Mouse (Mus musculus) heart, embryonic 16.5 days (tissue): ENCODE data around the gene Pacs2. TPM values are rescaled to one million over a fixed set of nuclear protein-coding genes. Genes with fewer than 3 reads are reported as not detected.

ENCODE experiments used
- ATAC-seq: fragments of 200-750 bp; cut with Nextera tagmentation; replicated peaks from 2 replicates; pipeline ENCODE4 v1.8.0; 2017; ENCODE audit warnings: moderate number of reproducible peaks; ENCODE audit not compliant: insufficient read depth, low FRiP score; ENCODE audit errors: extremely low read depth
- H3K27ac ChIP-seq: fragments of 300-500 bp; sonication (generic); 2 replicates; pipeline ENCODE4 v1.5.1; 2014; ENCODE audit warnings: mild to moderate bottlenecking, low read length, control low read depth, moderate library complexity
- H3K27me3 ChIP-seq: fragments of 300-500 bp; sonication (generic); 2 replicates; pipeline ENCODE4 v1.6.1; 2014; ENCODE audit warnings: low read length, mixed read lengths; ENCODE audit not compliant: control insufficient read depth, insufficient read depth
- H3K36me3 ChIP-seq: fragments of 300-500 bp; sonication (generic); 2 replicates; pipeline ENCODE4 v1.6.1; 2014; ENCODE audit not compliant: control insufficient read depth, insufficient read depth
- H3K4me1 ChIP-seq: fragments of 300-500 bp; sonication (generic); 2 replicates; pipeline ENCODE4 v1.6.1; 2014; ENCODE audit warnings: low read length, mixed read lengths; ENCODE audit not compliant: control insufficient read depth, insufficient read depth
- H3K4me2 ChIP-seq: fragments of 300-500 bp; sonication (generic); 2 replicates; pipeline ENCODE4 v1.6.1; 2014; ENCODE audit warnings: low read depth, mild to moderate bottlenecking, control low read depth, low read length
- H3K4me3 ChIP-seq: fragments of 300-500 bp; sonication (generic); 2 replicates; pipeline ENCODE4 v1.5.1; 2014; ENCODE audit warnings: mild to moderate bottlenecking, control low read depth, low read length
- H3K9ac ChIP-seq: fragments of 300-500 bp; sonication (generic); 2 replicates; pipeline ENCODE4 v1.6.1; 2014; ENCODE audit warnings: low read length, control low read depth
- H3K9me3 ChIP-seq: fragments of 300-500 bp; sonication (generic); replicated peaks from 2 replicates; pipeline ENCODE4 v1.6.1; 2016; ENCODE audit warnings: low read length; ENCODE audit not compliant: control insufficient read depth
- WGBS: fragments of 180-500 bp; shearing (Covaris S2); extraction: QIAGEN DNeasy Blood & Tissue Kit; methylation state at CpG from one replicate; pipeline ENCODE4 v1.1.7; 2014; 5-methylcytosine and 5-hydroxymethylcytosine counted together
- polyA plus RNA-seq: library from polyadenylated mRNA; unstranded; fragments of >200 nt; fragmentation: Nextera tagmentation; extraction: Ambion mirVana; gene quantifications from 2 replicates; pipeline ENCODE4 v1.2.1, GENCODE M21; 2015

Pacs2 gene
- polyA plus RNA-seq, 1 experiment from 2014 or later = 7.0 TPM

DNA sequence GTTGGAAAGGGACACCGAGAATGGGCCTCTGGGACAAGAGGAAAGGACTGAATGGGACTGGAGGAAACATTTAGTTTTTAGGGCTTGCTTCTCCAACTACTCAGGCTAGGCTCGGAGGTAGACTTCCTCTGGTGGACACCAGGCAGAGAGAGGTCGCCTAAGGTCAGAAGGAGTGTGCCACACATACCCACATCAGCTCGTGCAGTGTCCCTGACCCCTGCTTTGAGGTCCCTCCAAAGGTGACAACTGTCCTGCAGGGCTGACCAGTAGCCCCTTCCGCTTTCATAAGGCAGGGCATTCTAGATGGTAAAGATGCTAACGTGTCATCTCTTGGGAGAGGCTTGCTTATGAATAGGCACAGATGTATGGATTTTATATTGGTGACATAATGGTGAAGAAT is 61.2 kb downstream of the Pacs2 start:
- peaks cover 7% of the 10 kb centered on the region for H3K36me3 ChIP-seq
- no peak overlapping the region for H3K9ac ChIP-seq
- 0 out of 2 replicates have a peak overlapping the region, but pooled peaks have one; percentile 7 for H3K27ac ChIP-seq
- no peak overlapping the region for H3K4me3 ChIP-seq
- 49% methylated on average over 6 of the region's 6 CpGs for WGBS
- no peaks in the 10 kb centered on the region for H3K27me3 ChIP-seq
- no peak for ATAC-seq
- H3K4me1 ChIP-seq = peaks cover 17% of the 10 kb centered on the region
- H3K9me3 ChIP-seq = no peaks in the 10 kb centered on the region
- peak overlapping the region; percentile 69; the same call in 1 of the 2 replicates for H3K4me2 ChIP-seq

DNA sequence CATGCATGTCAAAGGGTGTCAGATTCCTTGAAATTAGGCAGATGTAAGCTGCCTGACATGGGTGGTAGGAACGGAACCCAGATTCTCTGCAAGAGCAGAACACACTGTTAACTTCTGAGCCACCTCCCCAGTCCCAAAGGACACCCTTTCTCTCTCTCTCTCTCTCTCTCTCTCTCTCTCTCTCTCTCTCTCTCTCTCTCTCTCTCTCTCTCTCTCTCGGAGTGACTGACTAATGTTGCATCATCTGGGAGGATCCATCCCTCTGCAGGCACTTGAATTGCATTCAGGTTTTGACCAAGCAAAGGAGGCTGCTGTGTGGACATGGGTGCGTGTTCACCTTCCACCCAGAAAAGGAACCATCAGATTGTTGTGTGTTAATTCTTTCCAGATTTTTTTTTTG is 73.0 kb downstream of the Pacs2 start:
- Histone ChIP-seq H3K36me3 (no peaks in the 10 kb centered on the region), H3K4me3 (no peak overlapping the region), H3K9ac (no peak overlapping the region), H3K27ac (no peak overlapping the region), H3K4me2 (no peak overlapping the region), H3K4me1 (no peaks in the 10 kb centered on the region), H3K27me3 (no peaks in the 10 kb centered on the region), H3K9me3 (no peaks in the 10 kb centered on the region)
- WGBS = 70% methylated on average over 3 of the region's 3 CpGs
- no peak for ATAC-seq

DNA sequence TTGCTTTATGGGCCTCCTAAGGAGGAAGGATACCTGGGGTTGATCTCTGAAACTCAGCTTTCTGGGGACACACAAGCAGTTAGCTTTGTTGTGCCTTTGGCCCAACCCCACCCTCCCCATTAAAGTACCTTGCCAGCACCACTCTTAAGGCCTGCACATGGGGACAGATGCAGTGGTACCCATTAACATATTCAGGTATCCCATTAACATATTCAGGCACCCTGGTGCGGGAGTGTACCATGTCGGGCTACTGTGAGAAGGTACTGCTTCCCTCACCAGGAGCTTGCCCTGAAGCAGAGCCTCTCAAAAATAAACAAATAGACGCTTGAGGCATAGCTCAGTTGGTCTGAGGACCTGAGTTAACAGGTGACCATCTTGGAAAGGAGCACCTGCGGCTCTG is 73.7 kb downstream of the Pacs2 start:
- WGBS = 50% methylated on average over 4 of the region's 4 CpGs
- H3K9me3 ChIP-seq = no peaks in the 10 kb centered on the region
- no peaks in the 10 kb centered on the region for H3K4me1 ChIP-seq
- H3K9ac ChIP-seq = no peak overlapping the region
- no peak for ATAC-seq
- H3K4me3 ChIP-seq = no peak overlapping the region
- no peak overlapping the region for H3K4me2 ChIP-seq
- H3K36me3 ChIP-seq = no peaks in the 10 kb centered on the region
- no peaks in the 10 kb centered on the region for H3K27me3 ChIP-seq
- H3K27ac ChIP-seq = no peak overlapping the region

DNA sequence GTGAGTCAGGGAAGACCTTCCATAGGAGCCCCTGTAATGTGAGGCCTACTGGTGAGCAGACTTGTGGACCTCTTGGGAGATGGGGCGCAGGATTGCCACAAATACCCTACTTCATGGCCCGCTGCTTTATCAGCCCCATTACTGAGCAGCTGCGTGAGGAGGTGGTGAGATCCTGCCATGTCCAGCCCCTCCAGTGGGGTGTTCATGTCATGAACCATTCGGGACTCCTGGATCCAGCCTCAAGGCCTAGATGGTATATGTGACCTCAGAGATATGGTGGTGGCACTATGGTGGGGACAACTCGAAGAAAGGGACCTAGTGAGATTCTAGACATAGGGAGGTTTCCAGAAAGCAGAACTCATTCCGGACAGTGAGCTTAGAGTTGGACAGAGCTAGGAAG is 74.8 kb downstream of the Pacs2 start:
- no peaks in the 10 kb centered on the region for H3K4me1 ChIP-seq
- no peaks in the 10 kb centered on the region for H3K9me3 ChIP-seq
- 86% methylated on average over 6 of the region's 6 CpGs for whole genome bisulfite sequencing
- no peaks in the 10 kb centered on the region for H3K27me3 ChIP-seq
- ATAC-seq = no peak
- H3K4me2 ChIP-seq = no peak overlapping the region
- H3K27ac ChIP-seq = no peak overlapping the region
- H3K4me3 ChIP-seq = no peak overlapping the region
- H3K9ac ChIP-seq = no peak overlapping the region
- H3K36me3 ChIP-seq = no peaks in the 10 kb centered on the region

DNA sequence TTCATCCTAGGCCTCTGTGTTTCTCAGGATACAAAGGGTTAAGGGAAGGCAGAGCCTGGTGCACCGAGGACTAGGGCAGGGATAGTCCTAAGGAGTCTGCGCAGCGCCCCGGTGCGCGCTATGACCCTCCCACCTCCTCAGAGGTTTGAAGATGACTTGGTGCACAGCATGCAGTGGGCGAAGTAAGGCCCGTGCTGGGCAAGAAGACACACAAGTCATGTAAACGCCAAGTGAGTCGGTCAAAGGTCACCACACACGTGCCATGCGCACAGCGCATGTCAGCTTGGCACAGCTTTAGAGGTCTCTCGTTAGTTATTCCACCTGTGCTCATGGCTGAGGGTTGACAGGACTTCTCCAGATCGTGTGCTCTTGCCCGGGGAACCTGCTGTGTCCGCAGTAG is 75.7 kb downstream of the Pacs2 start:
- no peak overlapping the region for H3K4me2 ChIP-seq
- H3K4me3 ChIP-seq = no peak overlapping the region
- H3K36me3 ChIP-seq = no peaks in the 10 kb centered on the region
- no peak for ATAC-seq
- WGBS = 78% methylated on average over 17 of the region's 17 CpGs
- H3K9ac ChIP-seq = no peak overlapping the region
- no peaks in the 10 kb centered on the region for H3K4me1 ChIP-seq
- no peaks in the 10 kb centered on the region for H3K9me3 ChIP-seq
- H3K27me3 ChIP-seq = no peaks in the 10 kb centered on the region
- H3K27ac ChIP-seq = no peak overlapping the region

DNA sequence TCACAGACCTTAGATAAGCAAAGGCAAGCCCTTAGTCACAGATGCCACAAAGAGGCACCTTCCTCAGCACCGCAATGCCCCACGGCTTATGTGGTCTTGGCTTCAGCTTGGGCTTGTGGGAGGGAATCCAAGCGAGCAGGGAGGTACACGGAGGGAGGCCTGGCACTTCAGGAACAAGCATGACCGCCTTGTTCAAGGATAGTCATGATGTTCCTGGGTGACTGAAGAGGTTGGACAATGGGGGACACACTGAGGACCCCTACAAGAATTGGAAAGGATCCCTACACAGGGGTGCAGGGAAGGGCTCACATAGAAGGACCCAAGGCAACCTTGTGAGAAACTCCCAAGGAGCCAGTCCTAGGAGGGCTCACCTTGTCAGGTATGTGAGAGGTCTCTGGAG is 82.7 kb downstream of the Pacs2 start:
- no peaks in the 10 kb centered on the region for H3K9me3 ChIP-seq
- H3K36me3 ChIP-seq = no peaks in the 10 kb centered on the region
- no peak overlapping the region for H3K4me2 ChIP-seq
- H3K27ac ChIP-seq = no peak overlapping the region
- H3K9ac ChIP-seq = no peak overlapping the region
- H3K27me3 ChIP-seq = no peaks in the 10 kb centered on the region
- H3K4me1 ChIP-seq = peaks cover 28% of the 10 kb centered on the region
- no peak overlapping the region for H3K4me3 ChIP-seq
- ATAC-seq = no peak
- WGBS = 75% methylated on average over 5 of the region's 5 CpGs

DNA sequence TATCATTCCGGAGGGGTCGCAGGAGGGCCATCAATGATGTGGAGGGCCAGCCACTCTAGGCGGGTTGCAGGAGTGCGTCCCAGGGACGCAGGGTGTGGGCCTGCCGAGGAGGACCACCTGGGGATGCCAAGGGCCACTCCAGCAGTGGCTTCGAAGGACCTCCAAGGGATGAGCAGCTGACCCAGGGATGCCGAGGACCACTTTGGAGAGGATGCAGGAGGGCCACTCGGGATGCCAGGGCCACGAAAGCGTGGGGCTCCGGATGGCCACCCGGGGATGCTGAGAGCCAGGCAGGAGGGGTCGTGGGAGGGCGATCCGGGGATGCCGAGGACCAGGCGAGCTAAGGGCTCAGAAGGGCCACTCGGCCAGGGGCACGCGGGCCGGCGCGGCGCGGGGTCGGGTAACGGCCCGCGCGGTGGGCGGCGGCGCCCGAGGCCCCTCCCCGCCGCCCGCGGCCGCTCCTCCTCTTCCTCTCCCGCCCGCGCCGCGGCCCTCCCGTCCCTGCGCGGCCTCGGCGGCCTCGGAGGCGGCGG is 83.5 kb downstream of the Pacs2 start, which contains the start of gene Mta1:
Mta1 (plus strand) TSS at position 530 of the 533 bp plus-strand sequence.
- H3K36me3 ChIP-seq = no peaks in the 10 kb centered on the region
- H3K9ac ChIP-seq = peak within 1 kb of the TSS; percentile 98
- H3K27me3 ChIP-seq = no peaks in the 10 kb centered on the region
- peak within 1 kb of the TSS; percentile 83 for H3K27ac ChIP-seq
- peak within 1 kb of the TSS; percentile 94 for H3K4me3 ChIP-seq
- H3K4me2 ChIP-seq = peak within 1 kb of the TSS; percentile 94
- peak; percentile 63 for ATAC-seq
- WGBS = 1% methylated on average over 35 of the region's 53 CpGs
- no peaks in the 10 kb centered on the region for H3K9me3 ChIP-seq
- peaks cover 33% of the 10 kb centered on the region for H3K4me1 ChIP-seq

DNA sequence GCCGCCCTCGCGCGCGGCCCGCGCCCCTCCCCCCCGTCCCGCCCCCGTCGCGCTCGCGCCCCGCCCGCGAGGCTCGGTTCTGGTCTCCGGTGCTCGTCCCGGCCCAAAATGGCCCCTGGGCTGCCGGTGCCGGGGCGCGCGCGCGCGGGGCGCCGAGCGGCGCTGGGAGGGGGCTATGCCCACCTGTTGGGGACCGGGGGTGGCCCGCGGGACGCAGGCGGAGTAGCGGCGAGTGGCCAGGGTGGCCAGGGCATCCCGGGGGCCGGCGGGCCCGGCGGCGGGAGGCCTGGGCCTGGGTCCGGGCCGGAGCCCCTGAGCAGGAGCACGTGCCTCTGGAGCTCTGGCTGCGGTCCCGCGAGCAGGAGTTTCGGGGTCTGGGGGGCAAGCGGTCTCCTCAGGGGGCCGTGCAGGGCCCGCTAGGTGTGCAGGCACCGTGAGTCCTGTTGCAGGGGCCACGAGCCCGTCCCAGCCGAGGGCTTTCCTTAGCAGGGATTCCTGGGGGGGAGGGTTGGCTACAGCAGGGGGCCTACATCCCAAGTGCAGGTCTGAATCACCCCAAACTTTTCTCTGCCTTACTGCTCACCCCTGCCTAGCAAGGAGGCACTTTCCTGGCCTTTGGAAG is 84.3 kb downstream of the Pacs2 start:
- Histone ChIP-seq H3K4me3 (peak overlapping the region; percentile 94), H3K4me1 (peaks cover 36% of the 10 kb centered on the region), H3K36me3 (no peaks in the 10 kb centered on the region), H3K9ac (peak overlapping the region; percentile 98), H3K27ac (peak overlapping the region; percentile 83), H3K9me3 (no peaks in the 10 kb centered on the region), H3K4me2 (peak overlapping the region; percentile 74), H3K27me3 (no peaks in the 10 kb centered on the region)
- WGBS = under 1% methylated on average over 52 of the region's 60 CpGs
- no peak; the same call in 1 of the 2 replicates for ATAC-seq

DNA sequence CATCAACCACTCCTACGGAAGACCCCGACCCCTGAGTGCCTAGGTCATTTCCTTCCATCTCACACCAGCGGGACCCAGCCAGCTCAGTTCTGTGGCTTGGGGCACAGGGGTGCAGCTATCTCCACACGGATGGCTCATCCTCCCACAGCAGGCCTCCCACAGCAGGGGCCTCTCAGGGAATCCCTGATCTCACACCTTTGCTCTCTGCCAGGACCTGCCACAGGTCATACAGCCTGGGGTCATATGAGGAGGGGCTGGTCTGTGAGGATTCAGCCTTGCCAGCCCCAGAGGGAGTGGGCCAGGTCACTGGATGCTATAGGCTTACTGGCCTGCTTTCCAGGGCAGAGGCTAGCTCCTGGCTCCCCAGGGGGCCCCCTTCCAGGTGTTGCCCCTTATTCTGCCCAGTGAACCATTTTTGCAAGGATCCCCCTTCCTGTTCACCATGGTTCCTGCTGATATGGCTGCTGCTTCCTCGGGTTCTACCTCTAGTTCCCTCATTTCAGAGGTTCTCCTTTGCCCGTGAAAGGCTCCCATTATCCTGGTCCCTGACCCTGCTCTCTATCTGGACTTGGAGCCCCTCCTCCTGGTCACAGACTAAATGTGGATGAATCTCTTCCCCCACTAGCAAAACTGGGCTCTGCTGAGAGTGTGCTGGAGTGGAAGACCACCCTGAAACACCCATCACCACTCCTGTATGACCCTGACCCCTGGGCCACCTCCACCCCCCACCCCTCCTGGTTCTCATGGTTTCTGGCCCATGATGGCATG is 85.3 kb downstream of the Pacs2 start:
- Histone ChIP-seq H3K4me3 (peak overlapping the region; percentile 94), H3K4me1 (peaks cover 39% of the 10 kb centered on the region), H3K27ac (no peak overlapping the region), H3K36me3 (no peaks in the 10 kb centered on the region), H3K27me3 (no peaks in the 10 kb centered on the region), H3K9ac (peak overlapping the region; percentile 98), H3K9me3 (no peaks in the 10 kb centered on the region), H3K4me2 (peak overlapping the region; percentile 74)
- no peak for ATAC-seq
- 29% methylated on average over 6 of the region's 6 CpGs for WGBS
